Mouse (Mus musculus): ENCODE results near the gene Slit3.

DNA sequence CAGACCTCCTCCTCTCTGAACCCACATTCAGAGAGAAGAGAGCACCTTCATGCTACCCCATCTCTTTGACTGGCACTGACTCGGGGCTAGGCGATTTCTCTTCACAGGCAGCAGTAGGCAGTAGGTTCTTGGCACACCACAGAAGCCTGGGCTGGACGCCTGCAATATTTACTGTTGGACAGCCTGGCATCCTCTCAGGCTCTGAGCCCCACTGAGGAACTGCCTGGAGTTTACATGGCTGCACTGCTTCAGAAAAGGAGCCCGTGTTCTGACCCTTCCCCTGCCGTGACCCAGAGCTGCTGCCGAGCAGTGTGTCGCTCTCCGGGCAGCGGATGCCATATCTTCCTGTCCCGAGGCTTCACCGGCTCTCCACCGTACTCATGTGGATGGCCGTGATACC, 583.4 kb downstream of the Slit3 start:
- TF ChIP-seq GATA1 (IDR thresholded peaks at IDR 0.05; ENCODE audit: low read length) = no peak
- TF ChIP-seq TAL1 (IDR thresholded peaks at IDR 0.05; ENCODE audit: low read length) = no peak
